Mouse (Mus musculus) gastrocnemius, postnatal 36 days (tissue): ENCODE results near the gene Gas7. TPM values are rescaled to one million over a fixed set of nuclear protein-coding genes. Genes with fewer than 3 reads are reported as not detected.

Experiments
- DNase-seq, 2 experiments: peaks; one replicate each; pipeline ENCODE4 v3.0.0; 2022
- intact Hi-C: fragments of 180-260 bp; cut with DNase I; formaldehyde crosslinking; loops from one replicate; pipeline ENCODE4 v1.15.1; 2025
- total RNA-seq, 2 experiments: library from RNA; stranded (reverse); gene quantifications; 2 replicates each; pipeline ENCODE4 v1.2.3; 2021

Gas7 gene
- total RNA-seq, 2 experiments from 2014 or later = 6.9 to 10.2 TPM

DNA sequence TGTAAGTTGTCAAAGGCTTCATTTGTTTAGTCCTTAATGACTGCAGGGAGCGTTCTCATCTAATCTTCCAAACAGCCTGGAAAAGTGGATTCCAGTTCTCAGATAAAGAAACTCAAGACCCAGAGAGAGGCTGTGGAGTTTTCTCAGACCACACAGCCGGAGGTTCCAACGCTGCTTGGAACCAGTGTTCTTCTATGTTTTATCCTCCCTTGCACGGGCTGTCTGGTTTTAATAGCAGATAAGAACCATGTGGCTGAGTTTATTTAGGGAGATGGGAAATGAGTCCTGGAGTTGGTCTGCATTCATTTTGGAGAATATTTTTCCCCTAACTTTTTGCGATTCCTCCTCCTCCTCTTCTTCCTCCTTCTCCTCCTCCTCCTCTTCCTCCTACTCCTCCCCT is 26.5 kb downstream of the Gas7 start:
- DNase-seq = no peak
- intact Hi-C loops = no loop called here

DNA sequence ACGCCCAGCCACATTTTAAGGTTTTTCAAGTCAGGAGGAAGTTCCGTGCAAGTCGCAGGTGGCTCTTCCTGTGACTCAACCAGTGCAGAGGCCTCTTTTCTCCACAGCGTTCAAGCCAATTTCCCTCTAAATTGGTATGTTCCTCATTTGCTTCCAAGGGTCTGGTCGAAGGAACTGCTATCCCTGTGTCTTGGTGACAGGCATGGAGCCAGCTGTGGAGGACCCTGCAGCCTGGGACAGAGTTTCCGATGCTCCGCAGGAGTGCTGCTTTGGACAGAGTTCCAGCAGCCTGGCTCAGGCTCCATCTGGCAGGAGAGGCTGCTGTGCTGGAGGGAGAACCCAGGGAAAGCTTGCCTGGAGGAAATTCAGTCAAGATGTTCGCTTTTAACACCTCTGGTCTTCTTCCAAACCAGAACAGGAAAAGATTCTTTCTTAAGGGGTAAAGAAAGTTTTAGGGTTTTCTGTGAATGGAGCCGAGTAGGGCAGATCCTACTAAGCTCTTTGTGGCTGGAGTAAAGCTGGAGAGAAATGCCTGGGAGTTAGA is 27.1 kb downstream of the Gas7 start:
- DNase-seq = peak; percentile 58 to 62
- intact Hi-C loops = no loop called here

DNA sequence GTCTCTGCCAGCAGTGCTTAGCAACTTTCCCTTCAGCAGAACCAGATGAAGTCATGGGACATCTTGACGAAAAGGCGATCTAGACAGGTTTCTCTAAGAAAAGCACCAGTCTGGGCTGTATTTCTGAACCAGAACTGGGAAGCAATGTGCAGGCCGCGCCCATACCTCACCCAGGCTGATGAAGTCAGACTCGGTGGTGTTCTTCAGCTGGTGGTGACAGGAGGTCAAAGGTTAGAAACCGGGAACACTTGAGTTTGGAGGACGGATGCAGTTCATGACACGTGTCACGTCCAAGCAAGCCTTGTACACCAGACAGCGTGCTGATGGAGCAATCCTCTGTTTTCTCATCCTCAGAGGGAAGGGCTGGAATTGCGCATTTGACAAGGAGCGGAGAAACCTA is 32.9 kb downstream of the Gas7 start:
- no peak for DNase-seq
- intact Hi-C loops = no loop called here

DNA sequence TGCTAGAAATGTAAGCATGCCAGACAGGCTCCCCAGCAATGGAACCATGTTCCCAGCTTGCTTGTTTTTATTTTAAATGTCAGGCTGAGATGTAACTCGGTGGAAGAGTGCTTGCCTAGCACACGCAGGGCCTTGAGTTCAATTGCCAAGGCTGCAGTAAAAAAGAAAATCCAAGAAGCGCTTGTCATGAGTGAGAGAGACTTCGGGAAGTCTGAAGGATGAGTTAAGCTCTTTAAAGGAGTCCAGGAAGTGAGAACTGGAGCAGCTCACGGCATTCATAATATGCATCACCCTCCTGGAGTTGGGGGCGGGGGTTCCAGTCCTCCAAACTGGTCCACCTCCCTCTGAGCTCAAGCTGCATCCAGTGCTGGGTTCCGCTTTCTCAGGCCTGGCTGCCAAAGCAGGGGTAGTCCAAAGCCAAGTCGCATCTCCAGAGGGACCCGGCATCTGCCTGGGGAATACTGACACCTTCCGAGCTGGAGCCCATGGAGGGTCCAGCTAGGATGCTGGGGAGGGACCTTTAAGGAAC is 34.5 kb downstream of the Gas7 start:
- intact Hi-C loops = no loop called here
- DNase-seq = peak in 1 of 2 experiments; percentile 46

- no peak for DNase-seq
- intact Hi-C loops = no loop called here
Measured at GRCm38 (mm10) chr11:67496796-67497195, 41.6 kb downstream of the Gas7 start.

GRCm38 (mm10) chr11:67500115-67500514 is 44.9 kb downstream of the Gas7 start:
- intact Hi-C loops = no loop called here
- DNase-seq = no peak

- intact Hi-C loops = no loop called here
- no peak for DNase-seq
Measured at GRCm38 (mm10) chr11:67501468-67502244, 46.4 kb downstream of the Gas7 start.

DNA sequence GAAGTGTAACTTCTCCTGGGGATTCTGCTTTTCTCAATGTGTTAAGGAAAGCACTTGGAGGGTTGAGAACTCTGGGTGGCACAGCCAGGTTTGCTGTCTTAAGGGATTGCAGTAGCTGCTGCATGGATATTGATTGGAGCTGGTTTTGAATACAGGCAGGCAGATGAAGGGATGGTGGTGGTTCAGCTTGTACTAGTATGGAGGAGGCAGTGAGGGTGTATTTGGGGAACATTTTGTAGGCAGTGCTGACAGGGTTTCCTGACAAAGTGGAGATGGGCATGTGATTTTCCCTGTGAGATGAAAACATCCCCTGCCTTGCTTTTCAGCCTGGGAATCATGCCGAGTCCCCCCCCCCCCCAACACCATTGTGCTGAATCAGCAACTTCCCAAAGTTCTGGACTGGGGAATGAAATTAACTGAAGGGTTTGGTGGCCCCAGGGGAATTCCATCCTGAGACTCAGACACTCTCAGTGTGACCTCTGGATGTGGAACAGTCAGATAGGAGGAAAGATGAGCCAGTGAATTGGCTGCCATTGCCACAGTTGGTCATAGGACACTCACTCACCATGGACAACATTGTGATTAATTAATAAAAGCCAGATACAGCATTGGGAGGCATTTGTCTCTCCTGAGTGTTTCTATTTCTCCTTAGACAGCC is 54.1 kb downstream of the Gas7 start:
- DNase-seq = no peak
- intact Hi-C loops = no loop called here

GRCm38 (mm10) chr11:67510831-67511230 is 55.6 kb downstream of the Gas7 start:
- DNase-seq = no peak
- intact Hi-C loops = no loop called here

- intact Hi-C loops = no loop called here
- DNase-seq = no peak
Measured at GRCm38 (mm10) chr11:67513001-67513400, 57.8 kb downstream of the Gas7 start.

- intact Hi-C loops = no loop called here
- DNase-seq = no peak
Measured at GRCm38 (mm10) chr11:67514401-67514800, 59.2 kb downstream of the Gas7 start.

DNA sequence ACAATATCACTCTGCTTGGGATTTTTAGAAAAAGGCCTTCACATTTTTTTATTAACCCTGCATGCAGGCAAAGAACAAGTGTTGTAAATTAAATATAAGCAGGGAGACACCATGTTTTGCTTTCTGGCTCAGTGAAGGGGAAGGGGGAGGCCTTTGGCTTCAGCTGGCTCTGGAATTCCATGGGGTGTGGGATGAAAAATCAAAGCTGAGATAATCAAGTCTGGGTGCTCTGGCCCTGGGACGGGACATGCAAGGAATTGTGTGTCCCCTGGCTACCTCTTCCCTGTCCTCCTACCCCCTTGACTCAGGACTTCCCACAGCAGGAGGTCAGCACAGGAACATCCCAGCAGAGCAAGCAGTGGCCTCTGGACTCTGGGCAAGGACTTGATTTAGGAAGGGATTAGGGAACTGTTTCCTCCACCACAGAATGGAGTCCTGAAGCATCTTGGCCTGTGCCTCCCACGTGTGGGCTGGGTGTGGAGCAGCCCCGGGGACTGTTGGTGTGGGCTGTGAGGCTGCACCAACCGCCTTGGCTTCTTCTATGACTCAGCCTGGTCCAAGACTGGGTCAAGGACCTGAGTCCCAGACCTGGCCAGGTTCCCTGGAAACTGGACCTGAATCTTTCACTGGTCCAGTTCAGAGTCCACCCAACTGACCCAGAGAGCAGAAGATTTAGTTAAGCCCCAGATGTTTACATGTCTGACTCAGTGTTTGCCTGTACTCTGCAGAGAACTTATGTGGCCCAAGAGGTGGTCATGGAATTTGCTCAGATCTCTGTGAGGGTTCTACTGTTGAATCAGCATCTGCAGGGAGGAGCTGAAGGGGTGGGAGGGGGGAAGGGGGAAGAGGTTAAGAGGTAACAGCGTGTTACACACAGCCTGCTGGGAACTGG is 60.0 kb downstream of the Gas7 start:
- intact Hi-C loops = loop anchor here (5.0 kb wide), 1 partner anchor 132 kb away; no protein-coding TSS in a partner anchor
- peak; percentile 23 to 29 for DNase-seq

DNA sequence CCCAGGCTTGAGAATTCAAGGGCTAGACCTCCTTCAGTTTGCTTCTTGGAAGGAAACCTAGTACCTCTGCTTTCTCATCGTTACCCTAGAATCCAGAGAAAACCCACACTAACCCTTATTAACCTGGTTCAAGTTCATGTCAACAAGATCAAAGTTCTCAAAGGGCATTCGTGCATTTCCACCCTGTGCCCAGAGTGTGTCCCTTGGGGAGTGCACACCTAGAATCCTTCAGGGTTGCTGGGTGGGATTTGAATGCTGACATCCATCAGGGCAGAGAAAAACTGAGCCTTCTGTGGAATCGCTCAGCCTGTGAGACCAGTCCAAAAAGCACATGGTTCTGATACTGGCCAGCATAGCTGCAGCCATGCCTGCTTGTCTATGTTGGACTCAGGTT is 60.7 kb downstream of the Gas7 start:
- intact Hi-C loops = loop anchor here (5.0 kb wide), 1 partner anchor 131 kb away; no protein-coding TSS in a partner anchor
- no peak for DNase-seq

- intact Hi-C loops = loop anchor here (5.0 kb wide), 1 partner anchor 130 kb away; no protein-coding TSS in a partner anchor
- no peak for DNase-seq
Measured at GRCm38 (mm10) chr11:67517748-67518147, 62.5 kb downstream of the Gas7 start.

- intact Hi-C loops = loop anchor here (5.0 kb wide), 1 partner anchor 128 kb away; no protein-coding TSS in a partner anchor
- DNase-seq = no peak
Measured at GRCm38 (mm10) chr11:67518985-67519384, 63.7 kb downstream of the Gas7 start.

GRCm38 (mm10) chr11:67522671-67523070 is 67.4 kb downstream of the Gas7 start:
- intact Hi-C loops = no loop called here
- no peak for DNase-seq

DNA sequence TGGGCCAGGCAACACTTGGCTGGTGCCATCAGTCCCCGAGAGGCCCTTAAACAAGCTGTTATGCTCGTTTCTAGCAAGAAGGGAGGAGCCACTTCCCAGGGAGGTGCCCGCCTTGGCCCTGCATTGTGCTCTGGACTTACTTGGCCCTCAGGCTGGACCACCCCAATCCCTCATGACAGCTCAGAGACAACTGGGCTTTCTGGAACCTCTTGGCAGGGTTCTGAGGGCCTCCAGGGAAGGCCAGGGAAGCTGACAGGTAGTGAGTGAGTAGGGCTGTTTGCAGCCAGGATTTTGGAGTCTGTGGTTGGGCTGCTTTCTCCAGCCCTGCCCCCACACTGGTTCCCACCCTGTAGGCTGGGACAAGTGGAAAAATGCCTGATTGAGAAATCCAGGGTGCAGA is 68.6 kb downstream of the Gas7 start:
- peak; percentile 29 to 44 for DNase-seq
- intact Hi-C loops = no loop called here

GRCm38 (mm10) chr11:67524731-67525130 is 69.5 kb downstream of the Gas7 start:
- no peak for DNase-seq
- intact Hi-C loops = no loop called here

DNA sequence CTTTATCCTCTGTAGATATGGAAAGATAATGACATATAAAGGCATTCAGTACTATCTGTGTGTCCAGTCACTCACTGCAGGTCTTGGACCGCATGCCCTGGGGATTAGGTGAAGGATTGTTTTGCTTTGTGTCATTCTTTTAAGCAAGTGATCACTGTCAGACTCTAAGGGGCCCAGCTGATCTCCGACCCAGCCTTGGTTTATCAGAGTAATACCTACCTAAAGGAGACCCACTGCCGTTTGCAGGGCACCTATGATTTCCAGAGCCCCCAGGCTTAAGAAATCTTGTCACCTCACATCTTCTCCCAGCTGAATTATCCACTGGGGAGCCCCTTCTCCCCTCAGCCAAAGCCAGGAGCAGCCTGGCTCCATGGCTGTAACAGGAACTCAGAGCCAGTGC is 70.6 kb downstream of the Gas7 start:
- intact Hi-C loops = no loop called here
- no peak for DNase-seq
